ENCODE assay signal across 13 mouse cellular contexts in the genomic region with DNA sequence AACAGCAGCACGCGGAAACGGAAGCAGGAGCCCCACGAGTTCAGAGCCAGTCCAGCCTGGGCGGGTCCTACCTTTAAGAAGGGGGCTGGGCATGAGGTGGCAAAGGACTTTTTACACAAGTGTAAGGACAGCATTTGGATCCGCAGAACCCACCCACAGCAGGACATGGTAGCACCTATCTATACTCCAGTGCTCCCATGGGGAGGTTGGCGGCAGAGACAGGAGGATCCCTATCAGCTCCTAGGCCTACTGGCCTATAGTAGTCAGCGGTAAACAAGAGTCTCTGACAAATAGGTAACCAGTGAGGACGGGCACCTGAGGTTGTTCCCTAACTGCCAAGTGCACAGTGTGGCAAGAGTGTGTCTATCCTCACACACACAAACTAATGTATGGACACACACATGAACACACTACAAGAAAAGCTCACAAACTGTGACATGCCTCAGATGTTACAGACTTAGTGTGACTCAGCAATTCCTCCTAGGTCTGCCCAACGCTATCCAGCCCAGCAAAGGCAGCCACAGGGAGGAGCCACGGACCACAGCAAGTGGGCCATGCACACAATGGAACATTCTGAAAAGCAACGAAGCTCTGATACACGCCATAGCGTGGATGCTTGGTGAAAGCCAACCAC. TPM values are rescaled to one million over a fixed set of nuclear protein-coding genes. Genes with fewer than 3 reads are reported as not detected.
DNase-seq lines count a peak whose midpoint lies in the region; ATAC-seq and TF ChIP-seq lines count a peak whose summit lies in the region.
"Had no signal": no experiment of that assay in that cellular context is flagged by ENCODE, and none has a peak within 500 bp of the region (broad histone marks: within the 10 kb centered on the region; RNA-seq: fewer than 3 reads in every experiment).

No protein-coding gene starts in this region.

- H3K27ac ChIP-seq in gastrocnemius, adult 2 months: no peak overlapping the region
- H3K27ac ChIP-seq in bone marrow, adult 2 months (ENCODE audit: control insufficient read depth, insufficient read depth, low read depth, low read length, poor library complexity): peak overlapping the region; percentile 49
- H3K27ac ChIP-seq in liver, embryonic 11.5 days (ENCODE audit: low read depth, low read length): peak overlapping the region; percentile 83
- H3K27ac ChIP-seq in forebrain, embryonic 15.5 days (replicated peaks): no peak overlapping the region
- H3K27ac ChIP-seq: embryonic facial prominence, embryonic 13.5 days; midbrain, embryonic 15.5 days had no signal

- peak overlapping the region; percentile 37 for H3K4me2 ChIP-seq in liver, embryonic 11.5 days
- H3K4me2 ChIP-seq in forebrain, embryonic 15.5 days (replicated peaks): no peak overlapping the region
- H3K4me2 ChIP-seq: embryonic facial prominence, embryonic 13.5 days; midbrain, embryonic 15.5 days had no signal

- ATAC-seq in liver, embryonic 11.5 days (replicated peaks; ENCODE audit: low FRiP score): peak; percentile 93
- no peak for ATAC-seq in forebrain, embryonic 15.5 days (replicated peaks)
- ATAC-seq: midbrain, embryonic 15.5 days had no signal

- H3K27me3 ChIP-seq in liver, embryonic 11.5 days (replicated peaks; ENCODE audit: control insufficient read depth, insufficient read depth, low read length): no peaks in the 10 kb centered on the region
- no peaks in the 10 kb centered on the region for H3K27me3 ChIP-seq in forebrain, embryonic 15.5 days
- H3K27me3 ChIP-seq: embryonic facial prominence, embryonic 13.5 days; midbrain, embryonic 15.5 days had no signal

- TF ChIP-seq POLR2A in bone marrow, adult 2 months (IDR thresholded peaks at IDR 0.05; ENCODE audit: borderline replicate concordance, control insufficient read depth, low read depth, low read length): no peak

- H3K4me3 ChIP-seq in gastrocnemius, adult 2 months: no peak overlapping the region
- no peak overlapping the region for H3K4me3 ChIP-seq in bone marrow, adult 2 months (replicated peaks; ENCODE audit: control insufficient read depth, low read depth, low read length)
- no peak overlapping the region for H3K4me3 ChIP-seq in liver, embryonic 11.5 days (ENCODE audit: low read depth, low read length)
- no peak overlapping the region for H3K4me3 ChIP-seq in forebrain, embryonic 15.5 days
- H3K4me3 ChIP-seq: embryonic facial prominence, embryonic 13.5 days; midbrain, embryonic 15.5 days had no signal

- peaks cover 65% of the 10 kb centered on the region for H3K36me3 ChIP-seq in liver, embryonic 11.5 days (ENCODE audit: control insufficient read depth, insufficient read depth, low read length)
- peaks cover 83% of the 10 kb centered on the region for H3K36me3 ChIP-seq in forebrain, embryonic 15.5 days

- peaks cover 1% of the 10 kb centered on the region; the same call in 1 of the 2 replicates for H3K4me1 ChIP-seq in bone marrow, adult 2 months (ENCODE audit: control insufficient read depth, insufficient read depth, low read length)
- peaks cover 7% of the 10 kb centered on the region for H3K4me1 ChIP-seq in liver, embryonic 11.5 days (replicated peaks; ENCODE audit: control insufficient read depth, insufficient read depth, low read length)
- H3K4me1 ChIP-seq in forebrain, embryonic 15.5 days: no peaks in the 10 kb centered on the region
- H3K4me1 ChIP-seq: embryonic facial prominence, embryonic 13.5 days; midbrain, embryonic 15.5 days had no signal

- peak; percentile 15; the same call in 1 of the 2 replicates for TF ChIP-seq CTCF in gastrocnemius, adult 2 months (IDR thresholded peaks at IDR 0.05)
- no peak for TF ChIP-seq CTCF in bone marrow, adult 2 months (IDR thresholded peaks at IDR 0.05; ENCODE audit: control insufficient read depth, insufficient read depth, low read length)

- H3K9me3 ChIP-seq in liver, embryonic 11.5 days (ENCODE audit: control insufficient read depth, low read length): no peaks in the 10 kb centered on the region
- H3K9me3 ChIP-seq in forebrain, embryonic 15.5 days: no peaks in the 10 kb centered on the region
- H3K9me3 ChIP-seq: embryonic facial prominence, embryonic 13.5 days; midbrain, embryonic 15.5 days had no signal

- 47% methylated on average over 14 of the region's 14 CpGs for WGBS in bone marrow, adult 2 months
- WGBS in liver, embryonic 11.5 days: 49% methylated on average over 14 of the region's 14 CpGs
- WGBS in forebrain, embryonic 15.5 days: 89% methylated on average over 14 of the region's 14 CpGs

- peak overlapping the region; percentile 52; the same call in 1 of the 2 replicates for H3K9ac ChIP-seq in liver, embryonic 11.5 days (ENCODE audit: low read depth, low read length)
- H3K9ac ChIP-seq in forebrain, embryonic 15.5 days (replicated peaks): no peak overlapping the region
- H3K9ac ChIP-seq: embryonic facial prominence, embryonic 13.5 days; midbrain, embryonic 15.5 days had no signal

- no peak for DNase-seq in gastrocnemius, adult 2 months
- DNase-seq in gastrocnemius, postnatal 4 days (ENCODE audit: low spot score in 2 of 2): no peak
- DNase-seq in 3134 (ENCODE audit: extremely low read depth, insufficient read length, low spot score): peak; percentile 59
- peak; percentile 49 for DNase-seq in liver, embryonic 11.5 days (ENCODE audit: low spot score)
- DNase-seq in urinary bladder, adult 18-20 months (ENCODE audit: low spot score in 2 of 2): no peak
- no peak for DNase-seq in thymus, postnatal 10 days (ENCODE audit: low spot score in 2 of 2)
- DNase-seq: kidney, adult 11 months had no signal

- intact Hi-C loops in gastrocnemius, adult 2 months (cut with DNase I): loop anchor here (10.0 kb wide), 1 partner anchor 47 kb away; a partner anchor contains a TSS

RNA-seq across cellular contexts. Expression of a gene that starts 14.8 kb away (rescaled TPM):
- total RNA-seq in gastrocnemius, adult 2 months (2021): 10 to 100 TPM; 84.9 to 90.4 TPM
- 10 to 100 TPM; 66.4 to 75.4 TPM for total RNA-seq in gastrocnemius, postnatal 4 days (2021)
- 38.1 and 92.1 TPM in 2 replicates for polyA plus RNA-seq in bone marrow, adult 2 months (2011; ENCODE audit: insufficient read depth, insufficient read length, low replicate concordance, missing spikeins)
- polyA plus RNA-seq in liver, embryonic 11.5 days (2014; fragmentation: Nextera tagmentation; extraction: Ambion mirVana): 53.5 and 55.2 TPM in 2 replicates
- polyA plus RNA-seq in forebrain, embryonic 15.5 days (2015; fragmentation: Nextera tagmentation; extraction: Ambion mirVana): 68.7 and 75.6 TPM in 2 replicates

RNA-seq across cellular contexts. Expression of a gene that starts 14.8 kb away (rescaled TPM):
- total RNA-seq in gastrocnemius, adult 2 months (2021): 1 to 10 TPM; 2.6 to 3.4 TPM
- 1 to 10 TPM; 7.5 TPM for total RNA-seq in gastrocnemius, postnatal 4 days (2021)
- polyA plus RNA-seq in bone marrow, adult 2 months (2011; ENCODE audit: insufficient read depth, insufficient read length, low replicate concordance, missing spikeins): 4.6 and 6.5 TPM in 2 replicates
- polyA plus RNA-seq in liver, embryonic 11.5 days (2014; fragmentation: Nextera tagmentation; extraction: Ambion mirVana): 21.0 and 23.7 TPM in 2 replicates
- polyA plus RNA-seq in forebrain, embryonic 15.5 days (2015; fragmentation: Nextera tagmentation; extraction: Ambion mirVana): 12.5 and 12.7 TPM in 2 replicates

RNA-seq across cellular contexts. Expression of a gene that starts 32.4 kb away (rescaled TPM):
- total RNA-seq in gastrocnemius, adult 2 months (2021): 10 to 100 TPM; 27.8 to 52.9 TPM
- total RNA-seq in gastrocnemius, postnatal 4 days (2021): 10 to 100 TPM; 35.4 to 35.6 TPM
- 5.2 and 5.9 TPM in 2 replicates for polyA plus RNA-seq in bone marrow, adult 2 months (2011; ENCODE audit: insufficient read depth, insufficient read length, low replicate concordance, missing spikeins)
- polyA plus RNA-seq in liver, embryonic 11.5 days (2014; fragmentation: Nextera tagmentation; extraction: Ambion mirVana): 23.6 and 25.1 TPM in 2 replicates
- 26.7 and 27.6 TPM in 2 replicates for polyA plus RNA-seq in forebrain, embryonic 15.5 days (2015; fragmentation: Nextera tagmentation; extraction: Ambion mirVana)

RNA-seq across cellular contexts. Expression of a gene that starts 40.6 kb away (rescaled TPM):
- total RNA-seq in gastrocnemius, adult 2 months (2021): not detected
- not detected for total RNA-seq in gastrocnemius, postnatal 4 days (2021)
- polyA plus RNA-seq in bone marrow, adult 2 months (2011; ENCODE audit: insufficient read depth, insufficient read length, low replicate concordance, missing spikeins): not detected in 2 replicates
- polyA plus RNA-seq in liver, embryonic 11.5 days (2014; fragmentation: Nextera tagmentation; extraction: Ambion mirVana): 0.31 and 0.47 TPM in 2 replicates
- not detected in 2 replicates for polyA plus RNA-seq in forebrain, embryonic 15.5 days (2015; fragmentation: Nextera tagmentation; extraction: Ambion mirVana)
- total RNA-seq: adrenal gland, postnatal 36 days had no signal
- polyA plus RNA-seq: gonadal fat pad, adult 2 months had no signal

RNA-seq across cellular contexts. Expression of a gene that starts 51.8 kb away (rescaled TPM):
- 10 to 100 TPM; 22.1 to 24.5 TPM for total RNA-seq in gastrocnemius, adult 2 months (2021)
- 10 to 100 TPM; 25.7 to 29.6 TPM for total RNA-seq in gastrocnemius, postnatal 4 days (2021)
- polyA plus RNA-seq in bone marrow, adult 2 months (2011; ENCODE audit: insufficient read depth, insufficient read length, low replicate concordance, missing spikeins): 19.6 and 29.3 TPM in 2 replicates
- polyA plus RNA-seq in liver, embryonic 11.5 days (2014; fragmentation: Nextera tagmentation; extraction: Ambion mirVana): 37.4 and 38.3 TPM in 2 replicates
- polyA plus RNA-seq in forebrain, embryonic 15.5 days (2015; fragmentation: Nextera tagmentation; extraction: Ambion mirVana): 19.1 and 20.9 TPM in 2 replicates

Comparison
In these comparisons a context has a peak if more than half of its experiments do, and no peak if none do; other contexts are left out.
1. DNase-seq: peak in 3134 (single experiment) and liver, embryonic 11.5 days (single experiment); none in gastrocnemius, adult 2 months (single experiment), gastrocnemius, postnatal 4 days (0 of 2), urinary bladder, adult 18-20 months (0 of 2) and thymus, postnatal 10 days (0 of 2).
2. H3K27ac ChIP-seq: peak in bone marrow, adult 2 months (single experiment) and liver, embryonic 11.5 days (single experiment); none in gastrocnemius, adult 2 months (single experiment) and forebrain, embryonic 15.5 days (single experiment).